ENCODE assay signal across 21 mouse cellular contexts in genomic region chr3:88412636-88413035, GRCm38 (mm10). TPM values are rescaled to one million over a fixed set of nuclear protein-coding genes. Genes with fewer than 3 reads are reported as not detected.
"Had no signal": no experiment of that assay in that cellular context is flagged by ENCODE, and none has a peak within 500 bp of the region (broad histone marks: within the 10 kb centered on the region; RNA-seq: fewer than 3 reads in every experiment).

No protein-coding gene starts in this region.

- DNase-seq: kidney, adult 11 months; kidney, postnatal 10 days; kidney, postnatal 4 days; lung, adult 18-20 months; lung, postnatal 36 days; midbrain, embryonic 14.5 days; thymus, adult 2 months; thymus, postnatal 25 days had no signal

- H3K27me3 ChIP-seq: limb, embryonic 12.5 days; neural tube, embryonic 12.5 days; stomach, embryonic 15.5 days had no signal

- H3K9me3 ChIP-seq: limb, embryonic 12.5 days; midbrain, embryonic 10.5 days; neural tube, embryonic 12.5 days; stomach, embryonic 15.5 days had no signal

- ATAC-seq: lung, postnatal 0 days had no signal

- H3K4me3 ChIP-seq: layer of hippocampus, adult 2 months; limb, embryonic 12.5 days; midbrain, embryonic 10.5 days; myocyte; neural tube, embryonic 12.5 days; stomach, embryonic 15.5 days had no signal

- H3K27ac ChIP-seq: limb, embryonic 12.5 days; midbrain, embryonic 10.5 days; neural tube, embryonic 12.5 days; stomach, embryonic 15.5 days had no signal

- H3K4me2 ChIP-seq: limb, embryonic 12.5 days; neural tube, embryonic 12.5 days; stomach, embryonic 15.5 days had no signal

- H3K9ac ChIP-seq: limb, embryonic 12.5 days; neural tube, embryonic 12.5 days; stomach, embryonic 15.5 days had no signal

RNA-seq across cellular contexts. Expression of gene Bglap, which starts 28.4 kb away (rescaled TPM):
- total RNA-seq: neutrophil, adult 5-6 weeks had no signal
- polyA plus RNA-seq: limb, embryonic 12.5 days; lung, postnatal 0 days; midbrain, embryonic 10.5 days; midbrain, embryonic 14.5 days; neural tube, embryonic 12.5 days; testis, adult 2 months had no signal

RNA-seq across cellular contexts. Expression of gene Bglap2, which starts 34.1 kb away (rescaled TPM):
- total RNA-seq: layer of hippocampus, adult 2 months; layer of hippocampus, postnatal 10 days; neutrophil, adult 5-6 weeks had no signal
- polyA plus RNA-seq: kidney, embryonic 14.5 days; limb, embryonic 12.5 days; lung, postnatal 0 days; midbrain, embryonic 10.5 days; midbrain, embryonic 14.5 days; neural tube, embryonic 12.5 days; spleen, adult 2 months had no signal

RNA-seq across cellular contexts. Expression of gene Bglap3, which starts 40.1 kb away (rescaled TPM):
- total RNA-seq: megakaryocyte, adult 5-6 weeks; neutrophil, adult 5-6 weeks had no signal
- polyA plus RNA-seq: midbrain, embryonic 14.5 days; neural tube, embryonic 12.5 days; testis, adult 2 months had no signal
